Mouse (Mus musculus) limb, embryonic 14.5 days (tissue): ENCODE measurements around the gene Gpx5. TPM values are rescaled to one million over a fixed set of nuclear protein-coding genes. Genes with fewer than 3 reads are reported as not detected.

ENCODE experiments used
- ATAC-seq: fragments of 200-750 bp; cut with Nextera tagmentation; 2 replicates; pipeline ENCODE4 v1.8.0; 2017; ENCODE audit warnings: low read depth, moderate number of reproducible peaks, moderate TSS enrichment; ENCODE audit not compliant: low FRiP score
- DNase-seq: peaks from one replicate; pipeline ENCODE4 v3.0.0-alpha.2; 2015; ENCODE audit warnings: low spot score
- H3K27ac ChIP-seq: fragments of 300-500 bp; sonication (generic); replicated peaks from 2 replicates; pipeline ENCODE4 v1.5.1; 2014; ENCODE audit warnings: low read depth, mild to moderate bottlenecking, low read length, moderate library complexity, mixed read lengths
- H3K27me3 ChIP-seq: fragments of 300-500 bp; sonication (generic); 2 replicates; pipeline ENCODE4 v1.6.1; 2014; ENCODE audit warnings: low read length, mixed read lengths; ENCODE audit not compliant: control insufficient read depth, insufficient read depth
- H3K36me3 ChIP-seq: fragments of 300-500 bp; sonication (generic); 2 replicates; pipeline ENCODE4 v1.6.1; 2014; ENCODE audit warnings: mild to moderate bottlenecking, low read length, moderate library complexity, mixed read lengths; ENCODE audit not compliant: control insufficient read depth, insufficient read depth
- H3K4me1 ChIP-seq: fragments of 300-500 bp; sonication (generic); 2 replicates; pipeline ENCODE4 v1.6.1; 2014; ENCODE audit warnings: antibody characterized with exemption, low read length, mixed read lengths; ENCODE audit not compliant: control insufficient read depth, insufficient read depth
- H3K4me2 ChIP-seq: fragments of 300-500 bp; sonication (generic); replicated peaks from 2 replicates; pipeline ENCODE4 v1.6.1; 2014; ENCODE audit warnings: low read depth, mild to moderate bottlenecking, low read length, moderate library complexity; ENCODE audit not compliant: severe bottlenecking
- H3K4me3 ChIP-seq: fragments of 300-500 bp; sonication (generic); replicated peaks from 2 replicates; pipeline ENCODE4 v1.5.1; 2014; ENCODE audit warnings: low read length
- H3K9ac ChIP-seq: fragments of 300-500 bp; sonication (generic); 2 replicates; pipeline ENCODE4 v1.6.1; 2014; ENCODE audit warnings: mild to moderate bottlenecking, low read depth, low read length, moderate library complexity; ENCODE audit not compliant: severe bottlenecking
- H3K9me3 ChIP-seq: fragments of 300-500 bp; sonication (generic); 2 replicates; pipeline ENCODE4 v1.6.1; 2016; ENCODE audit warnings: low read length; ENCODE audit not compliant: control insufficient read depth
- POLR2A ChIP-seq: fragments of 200-500 bp; IDR thresholded peaks from 2 replicates; pipeline ENCODE4 v1.8.0; 2012; ENCODE audit warnings: inconsistent platforms, mild to moderate bottlenecking, moderate library complexity, borderline replicate concordance; ENCODE audit not compliant: insufficient read depth, insufficient read length; ENCODE audit errors: extremely low read depth
- WGBS: fragments of 180-500 bp; shearing (Covaris S2); extraction: QIAGEN DNeasy Blood & Tissue Kit; methylation state at CpG from one replicate; pipeline ENCODE4 v1.1.7; 2014; 5-methylcytosine and 5-hydroxymethylcytosine counted together
- polyA plus RNA-seq, 2 experiments: library from polyadenylated mRNA; depleted of rRNA in 1 of 2; stranded (reverse) in 1 of 2; unstranded in 1 of 2; fragments of >200 nt; fragmentation: Nextera tagmentation in 1 of 2; extraction: Ambion mirVana in 1 of 2; gene quantifications; 2 replicates each; pipeline versions ENCODE4 v1.2.1 to v1.2.3; 2012 to 2014

The Gpx5 gene
- polyA plus RNA-seq (2012; rRNA removed) (0.05 and 0.29 TPM in 2 replicates), polyA plus RNA-seq (2014; fragmentation: Nextera tagmentation; extraction: Ambion mirVana) (not detected in 2 replicates)

- DNase-seq (no peak), ATAC-seq (no peak)
- no peaks in the 10 kb centered on the region for H3K4me1 ChIP-seq
- H3K4me2 ChIP-seq = no peak within 1 kb of the TSS
- no peak within 1 kb of the TSS for H3K4me3 ChIP-seq
- H3K27me3 ChIP-seq = no peaks in the 10 kb centered on the region
- H3K27ac ChIP-seq = no peak within 1 kb of the TSS
- H3K36me3 ChIP-seq = no peaks in the 10 kb centered on the region
- no peak within 1 kb of the TSS for H3K9ac ChIP-seq
- 93% methylated on average over 6 of the region's 6 CpGs for WGBS
- no peak for TF ChIP-seq POLR2A
- H3K9me3 ChIP-seq = no peaks in the 10 kb centered on the region
These were observed at the start of gene Gpx5 for GRCm38 (mm10) chr13:21292631-21293030. Gene Gpx5, minus strand, starts transcription at chr13:21292731.

GRCm38 (mm10) chr13:21327424-21327823 lies 34.9 kb upstream of the Gpx5 start:
- H3K4me3 ChIP-seq = peak overlapping the region; percentile 42
- no peaks in the 10 kb centered on the region for H3K36me3 ChIP-seq
- DNase-seq (peak; percentile 32), ATAC-seq (0 out of 2 replicates have a peak, but pooled peaks have one; percentile 45)
- peaks cover 2% of the 10 kb centered on the region; the same call in 1 of the 2 replicates for H3K4me1 ChIP-seq
- H3K4me2 ChIP-seq = peak overlapping the region; percentile 45
- no peaks in the 10 kb centered on the region for H3K9me3 ChIP-seq
- H3K27me3 ChIP-seq = no peaks in the 10 kb centered on the region
- no peak overlapping the region for H3K27ac ChIP-seq
- no peak for TF ChIP-seq POLR2A
- 2% methylated on average over 9 of the region's 9 CpGs for WGBS
- H3K9ac ChIP-seq = peak overlapping the region; percentile 52

- peak; percentile 73 for ATAC-seq
These were observed 34.2 kb upstream of the Gpx5 start for GRCm38 (mm10) chr13:21326657-21327211.

DNA sequence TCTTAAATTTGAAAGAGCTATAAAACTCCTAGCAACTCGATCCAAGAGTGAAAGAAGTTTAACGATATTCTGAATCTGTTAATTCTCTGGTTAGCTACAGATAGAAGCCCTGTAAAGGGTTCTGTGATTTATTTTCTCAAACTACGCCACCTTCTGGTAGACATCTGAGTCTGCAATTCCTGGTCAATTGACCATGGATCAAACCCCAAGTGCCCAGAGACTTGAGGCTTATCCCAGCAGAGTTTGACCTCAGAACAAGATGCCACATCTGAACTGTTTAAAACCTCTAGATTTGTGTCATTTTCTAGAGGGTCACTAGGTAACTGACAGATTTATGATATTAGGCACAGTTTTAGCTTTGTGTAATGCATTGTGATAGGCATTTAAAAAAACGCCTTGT lies 33.7 kb upstream of the Gpx5 start:
- peaks cover 2% of the 10 kb centered on the region; the same call in 1 of the 2 replicates for H3K4me1 ChIP-seq
- no peaks in the 10 kb centered on the region for H3K27me3 ChIP-seq
- H3K36me3 ChIP-seq = no peaks in the 10 kb centered on the region
- DNase-seq = peak; percentile 17
- H3K4me2 ChIP-seq = peak overlapping the region; percentile 45
- no peak overlapping the region for H3K27ac ChIP-seq
- ATAC-seq = no peak
- TF ChIP-seq POLR2A = no peak
- WGBS = 7% methylated on average over 4 of the region's 4 CpGs
- H3K9ac ChIP-seq = no peak overlapping the region
- H3K9me3 ChIP-seq = no peaks in the 10 kb centered on the region
- peak overlapping the region; percentile 42; the same call in 1 of the 2 replicates for H3K4me3 ChIP-seq

More at GRCm38 (mm10) chr13:21326657-21327211, 34.2 kb upstream of the Gpx5 start:
- H3K36me3 ChIP-seq = no peaks in the 10 kb centered on the region
- H3K4me3 ChIP-seq = peak overlapping the region; percentile 42
- no peak overlapping the region for H3K9ac ChIP-seq
- H3K4me2 ChIP-seq = peak overlapping the region; percentile 45
- WGBS = 1% methylated on average over 24 of the region's 24 CpGs
- no peak overlapping the region for H3K27ac ChIP-seq
- DNase-seq = peak; percentile 89
- H3K9me3 ChIP-seq = no peaks in the 10 kb centered on the region
- peaks cover 2% of the 10 kb centered on the region; the same call in 1 of the 2 replicates for H3K4me1 ChIP-seq
- TF ChIP-seq POLR2A = no peak
- H3K27me3 ChIP-seq = no peaks in the 10 kb centered on the region

GRCm38 (mm10) chr13:21323405-21323804 lies 30.9 kb upstream of the Gpx5 start:
- Histone ChIP-seq H3K27me3 (no peaks in the 10 kb centered on the region), H3K9me3 (no peaks in the 10 kb centered on the region), H3K9ac (no peak overlapping the region), H3K4me1 (peaks cover 2% of the 10 kb centered on the region; the same call in 1 of the 2 replicates), H3K36me3 (no peaks in the 10 kb centered on the region), H3K4me2 (no peak overlapping the region), H3K27ac (no peak overlapping the region), H3K4me3 (no peak overlapping the region)
- WGBS = 62% methylated on average over 6 of the region's 6 CpGs
- TF ChIP-seq POLR2A = no peak
- DNase-seq (no peak), ATAC-seq (no peak)
